Mouse (Mus musculus) CH12F3 (cell line): ENCODE results near the gene Cdc123.

Source experiments
- in situ Hi-C: fragments of 300-500 bp; cut with MboI; formaldehyde crosslinking; loops from 2 replicates; pipeline ENCODE4 v1.14.3; 2020; ENCODE audit warnings: low sequenced_read_pairs

The Cdc123 gene

DNA sequence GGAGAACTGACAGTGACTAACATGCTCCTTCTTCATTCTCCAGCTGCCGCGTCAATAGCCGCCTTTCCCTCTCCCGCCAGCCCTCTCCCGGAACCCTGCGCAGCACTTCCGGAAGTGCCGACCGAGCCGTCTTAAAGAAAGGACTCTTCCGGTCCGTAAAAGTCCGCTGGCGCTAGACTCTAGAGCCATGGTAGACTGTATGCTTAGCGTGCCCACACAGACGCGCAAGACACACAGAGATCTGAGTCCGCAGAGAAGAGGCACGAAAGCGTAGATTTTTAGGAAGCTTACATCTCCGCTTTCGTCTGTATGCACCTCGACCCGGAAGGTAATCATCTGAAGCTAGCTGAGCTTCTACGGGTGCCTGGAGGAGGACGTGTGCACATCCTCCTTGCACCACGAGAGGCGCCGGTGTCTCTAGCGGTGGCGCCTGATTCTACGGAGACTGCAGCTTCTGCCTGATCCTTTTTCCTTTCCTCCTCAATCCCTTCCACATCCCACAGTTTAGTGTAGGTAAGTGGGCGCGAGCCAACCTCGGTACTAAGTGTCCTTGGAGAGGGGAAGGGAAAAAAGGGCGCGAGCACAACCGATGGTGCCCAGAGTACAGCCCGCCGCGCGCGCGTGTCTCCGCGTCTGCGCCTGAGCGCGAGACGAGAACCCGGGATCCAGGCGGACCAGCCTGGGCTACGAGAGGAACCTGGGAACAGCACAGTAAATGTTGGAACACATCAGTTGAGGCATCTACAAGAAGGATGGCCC, at the start of gene Cdc123, which contains the start of gene Nudt5:
TSS of gene Cdc123 (minus strand) at position 292 of the 759 bp plus-strand sequence.
TSS of gene Nudt5 (plus strand) at position 147 of the 759 bp plus-strand sequence.
- in situ Hi-C loops, result no loop called here

GRCm38 (mm10) chr2:5894296-5894695, 49.3 kb upstream of the Cdc123 start:
- in situ Hi-C loops, result no loop called here

GRCm38 (mm10) chr2:5889412-5889811, 44.4 kb upstream of the Cdc123 start:
- in situ Hi-C loops, result no loop called here

GRCm38 (mm10) chr2:5888865-5889264, 43.9 kb upstream of the Cdc123 start:
- in situ Hi-C loops, result no loop called here

DNA sequence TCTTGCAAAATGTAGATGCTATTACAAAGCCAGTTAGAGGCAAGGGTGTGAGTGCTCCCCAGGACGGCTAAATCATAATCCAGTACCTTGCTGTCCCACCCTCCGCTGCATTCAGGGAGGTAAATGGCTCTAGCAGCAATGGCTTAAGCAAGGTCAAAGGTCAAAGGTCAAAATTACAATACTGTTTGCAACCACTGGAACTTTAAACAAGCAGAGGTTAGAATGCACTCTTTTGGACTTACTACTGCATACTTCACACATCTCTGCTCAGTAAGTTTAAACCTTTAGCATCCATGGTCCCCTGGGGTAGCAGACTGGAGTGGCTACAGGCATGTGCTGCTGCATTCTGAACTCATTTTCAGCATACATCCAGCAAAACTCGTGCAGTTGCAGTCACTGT, 32.5 kb upstream of the Cdc123 start:
- in situ Hi-C loops, result no loop called here

DNA sequence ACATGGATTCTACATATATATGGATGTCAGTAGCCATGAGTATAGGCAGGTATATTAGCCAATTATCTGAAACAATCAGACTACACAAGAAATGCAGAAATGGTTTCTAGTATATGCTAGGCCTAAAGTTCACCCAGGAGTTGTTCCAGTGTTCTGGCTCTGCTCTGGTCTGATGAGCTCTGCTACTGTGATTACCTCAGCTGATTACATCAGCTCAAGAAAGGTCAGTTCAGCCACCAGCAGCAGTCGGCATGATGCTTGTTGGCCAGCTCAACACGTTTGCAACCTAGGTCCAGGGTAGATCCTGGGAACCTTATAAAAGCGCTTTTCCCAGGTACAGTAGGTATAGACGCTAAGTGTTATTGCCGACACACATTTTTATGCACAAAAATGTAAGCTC, 24.8 kb upstream of the Cdc123 start:
- in situ Hi-C loops, result no loop called here

DNA sequence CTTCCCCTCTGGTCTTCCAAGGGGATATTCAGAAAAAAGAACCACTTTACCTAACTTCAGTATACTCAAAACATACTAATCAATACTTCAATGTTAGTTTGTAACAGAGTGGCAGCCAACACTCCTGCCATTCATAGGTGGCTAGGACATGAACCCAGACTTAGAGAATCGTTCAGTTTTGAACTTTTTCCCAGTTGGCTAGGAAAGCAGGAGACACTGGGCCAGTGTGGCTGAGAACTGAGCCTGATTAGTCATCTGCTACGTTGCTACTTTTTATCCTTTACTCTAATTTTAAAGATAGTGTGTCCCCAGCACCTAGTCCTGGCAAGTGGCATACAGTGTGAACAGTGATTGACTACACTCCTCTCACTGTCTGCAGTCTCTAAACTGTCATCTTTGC, 22.7 kb upstream of the Cdc123 start:
- in situ Hi-C loops, result no loop called here

- in situ Hi-C loops, result no loop called here
Observed at GRCm38 (mm10) chr2:5862834-5863233, 17.9 kb upstream of the Cdc123 start, which contains the start of gene Gm13199. Gm13199 (minus strand) TSS chr2:5862934.

GRCm38 (mm10) chr2:5851866-5852265, 6.9 kb upstream of the Cdc123 start:
- in situ Hi-C loops, result no loop called here

DNA sequence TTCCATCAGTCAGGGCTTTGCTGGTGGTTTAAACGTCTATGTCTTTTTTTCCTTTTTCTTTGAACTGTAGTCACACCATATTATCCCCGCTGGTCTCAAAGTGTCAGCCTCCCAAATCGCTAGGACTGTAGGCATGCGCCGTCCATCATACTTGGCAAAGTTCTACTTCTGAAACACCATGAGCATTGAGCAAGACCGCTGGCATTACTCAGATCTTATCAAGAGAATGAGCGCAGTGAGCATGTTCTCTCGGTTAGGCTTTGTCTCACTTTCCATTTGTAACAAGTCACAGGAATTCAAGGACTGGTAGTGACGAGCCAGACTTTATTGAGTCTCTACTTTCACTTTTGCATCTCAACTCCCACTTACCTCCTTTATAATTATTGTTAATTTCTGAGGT, 6.2 kb upstream of the Cdc123 start:
- in situ Hi-C loops, result no loop called here

GRCm38 (mm10) chr2:5845826-5846225, 862 bp upstream of the Cdc123 start:
- in situ Hi-C loops, result no loop called here

DNA sequence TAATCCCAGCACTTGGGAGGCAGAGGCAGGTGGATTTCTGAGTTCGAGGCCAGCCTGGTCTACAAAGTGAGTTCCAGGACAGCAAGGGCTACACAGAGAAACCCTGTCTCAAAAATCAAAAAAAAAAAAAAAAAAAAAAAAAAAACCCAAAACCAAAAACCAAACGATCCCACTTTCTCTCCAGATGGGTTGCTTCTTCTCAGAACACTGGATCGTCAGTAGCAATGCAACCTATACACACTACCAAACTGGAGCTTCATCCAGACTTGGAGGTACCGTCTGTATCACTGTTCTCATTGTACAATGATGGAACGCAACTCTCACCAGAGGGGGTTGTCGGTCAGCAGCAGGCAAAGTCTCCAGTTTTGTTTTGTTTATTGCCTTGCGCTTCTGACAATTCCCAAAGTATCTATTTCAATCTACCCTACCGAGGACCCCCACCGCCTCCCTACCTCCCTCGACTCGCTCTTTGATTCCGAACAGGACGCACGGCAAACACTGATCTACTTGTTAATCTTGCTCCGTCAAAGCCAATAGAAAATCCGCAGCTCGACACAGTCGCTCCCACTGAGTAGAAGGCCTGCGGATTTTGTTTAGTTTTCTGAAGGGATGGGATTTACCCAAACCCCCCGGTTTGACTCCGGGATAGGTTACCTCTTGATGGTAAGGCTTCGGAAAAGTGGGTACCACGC, 637 bp downstream of the Cdc123 start:
- in situ Hi-C loops, result no loop called here

- in situ Hi-C loops, result no loop called here
Observed at GRCm38 (mm10) chr2:5840815-5841214, 4.1 kb downstream of the Cdc123 start.

- in situ Hi-C loops, result no loop called here
Observed at GRCm38 (mm10) chr2:5825265-5825913, 19.6 kb downstream of the Cdc123 start.

DNA sequence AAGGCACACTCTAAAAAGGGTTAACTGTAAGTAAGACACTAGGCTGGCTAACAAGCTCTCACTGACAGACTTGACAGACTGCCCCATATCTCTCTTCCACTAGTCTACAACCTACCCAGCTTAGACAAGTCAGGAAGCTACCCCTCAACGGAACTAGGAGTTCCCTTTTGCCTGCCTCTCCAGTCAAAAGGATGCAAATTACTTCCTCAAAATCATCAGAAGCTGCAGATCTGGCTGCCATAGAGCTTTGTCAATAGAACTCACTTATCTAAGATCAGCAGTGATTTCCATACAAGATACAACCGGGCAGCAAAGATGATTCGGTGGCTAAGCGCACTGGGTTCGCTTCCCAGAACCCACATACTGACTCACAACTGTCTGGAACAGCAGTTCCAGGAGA, 20.3 kb downstream of the Cdc123 start:
- in situ Hi-C loops, result loop anchor here (25.0 kb wide), 2 partner anchors 362 to 737 kb away; no protein-coding TSS in a partner anchor

DNA sequence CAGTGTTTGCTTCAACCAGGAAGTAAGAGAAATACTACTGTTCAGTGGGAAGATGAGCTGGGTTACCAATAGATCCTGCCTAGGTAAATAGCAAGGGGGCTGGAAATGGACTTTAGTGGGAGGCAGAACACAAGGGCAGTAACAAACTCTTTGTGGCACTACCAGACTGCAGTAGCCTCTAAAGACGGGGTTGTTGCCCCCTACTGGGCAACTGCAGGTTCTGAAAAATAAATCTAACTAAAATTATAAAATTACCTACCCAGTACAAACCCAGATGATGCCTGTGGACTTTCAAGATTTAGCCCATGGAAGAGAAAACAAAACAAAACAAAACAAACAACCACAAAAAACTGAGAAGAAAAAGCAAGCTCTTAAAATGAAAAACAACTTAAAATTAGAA, 20.8 kb downstream of the Cdc123 start:
- in situ Hi-C loops, result loop anchor here (25.0 kb wide), 2 partner anchors 362 to 737 kb away; no protein-coding TSS in a partner anchor

- in situ Hi-C loops, result loop anchor here (25.0 kb wide), 2 partner anchors 360 to 735 kb away; no protein-coding TSS in a partner anchor
Observed at GRCm38 (mm10) chr2:5822449-5822848, 22.5 kb downstream of the Cdc123 start.

GRCm38 (mm10) chr2:5821264-5821663, 23.7 kb downstream of the Cdc123 start:
- in situ Hi-C loops, result loop anchor here (25.0 kb wide), 2 partner anchors 359 to 734 kb away; no protein-coding TSS in a partner anchor

GRCm38 (mm10) chr2:5811235-5811782, 33.7 kb downstream of the Cdc123 start:
- in situ Hi-C loops, result loop anchor here (25.0 kb wide), 2 partner anchors 349 to 724 kb away; no protein-coding TSS in a partner anchor

- in situ Hi-C loops, result loop anchor here (25.0 kb wide), 2 partner anchors 348 to 723 kb away; no protein-coding TSS in a partner anchor
Observed at GRCm38 (mm10) chr2:5810036-5810718, 34.8 kb downstream of the Cdc123 start.
